Mouse (Mus musculus) layer of hippocampus, postnatal 25 days (tissue): ENCODE measurements around the gene Cfi. TPM values are rescaled to one million over a fixed set of nuclear protein-coding genes. Genes with fewer than 3 reads are reported as not detected.

ENCODE experiments used
- DNase-seq, 2 experiments: peaks; one replicate each; pipeline ENCODE4 v3.0.0; 2022; ENCODE audit warnings: mixed read lengths in 2 of 2, low spot score in 1 of 2; ENCODE audit errors: extremely low spot score in 1 of 2
- total RNA-seq, 2 experiments: library from RNA; stranded (reverse); gene quantifications; 2 replicates each; pipeline ENCODE4 v1.2.3; 2021

Gene Cfi
- total RNA-seq: not detected

GRCm38 (mm10) chr3:129835388-129835934 is at the start of gene Cfi:
Gene Cfi, plus strand, starts transcription at chr3:129835884.
- DNase-seq: no peak

GRCm38 (mm10) chr3:129793801-129794200 is 41.9 kb upstream of the Cfi start:
- no peak for DNase-seq

DNA sequence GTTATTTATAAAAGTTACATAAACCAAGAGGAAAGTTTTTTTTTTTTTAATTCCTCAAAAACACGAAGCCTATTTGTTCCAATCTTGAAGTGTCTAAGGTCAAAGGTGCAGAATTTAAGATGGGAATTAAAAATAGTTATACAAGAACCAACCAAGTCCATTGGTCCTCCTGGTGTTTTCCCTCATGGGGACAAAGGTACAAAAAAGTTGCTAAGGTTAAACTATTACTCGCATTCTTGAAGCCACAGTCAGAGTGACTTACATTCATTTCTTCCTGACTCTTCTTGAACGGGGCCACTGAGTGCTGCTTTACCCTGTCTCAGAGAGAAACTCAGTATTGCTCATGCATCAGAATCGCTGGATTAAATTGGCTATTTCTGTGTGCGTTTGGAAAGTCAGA is 38.3 kb upstream of the Cfi start:
- no peak for DNase-seq

GRCm38 (mm10) chr3:129798551-129798950 is 37.1 kb upstream of the Cfi start:
- DNase-seq: no peak

GRCm38 (mm10) chr3:129799011-129799410 is 36.7 kb upstream of the Cfi start:
- DNase-seq: no peak

DNA sequence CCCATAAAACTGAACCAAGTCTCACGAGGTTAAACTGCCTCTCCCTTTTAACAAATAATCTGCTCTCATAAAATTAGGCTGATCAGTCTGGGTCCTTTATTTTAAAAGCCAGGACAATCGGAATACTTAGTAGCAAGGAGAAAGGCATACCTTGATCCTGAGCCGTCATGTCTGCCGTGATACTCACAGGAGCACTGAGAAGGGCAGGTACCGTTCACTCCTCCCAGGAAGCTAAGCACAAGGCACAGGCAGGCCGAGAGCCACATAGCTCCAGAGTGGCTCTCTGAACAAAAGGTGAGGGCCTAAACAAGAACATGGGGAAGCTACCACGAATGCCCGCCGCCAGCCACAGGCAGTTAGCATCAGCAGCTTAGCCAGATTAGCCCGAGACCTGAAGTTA is 31.9 kb upstream of the Cfi start, which contains the start of gene Lrit3:
TSS of gene Lrit3 (minus strand) at position 266 of the 400 bp plus-strand sequence.
- DNase-seq: no peak

DNA sequence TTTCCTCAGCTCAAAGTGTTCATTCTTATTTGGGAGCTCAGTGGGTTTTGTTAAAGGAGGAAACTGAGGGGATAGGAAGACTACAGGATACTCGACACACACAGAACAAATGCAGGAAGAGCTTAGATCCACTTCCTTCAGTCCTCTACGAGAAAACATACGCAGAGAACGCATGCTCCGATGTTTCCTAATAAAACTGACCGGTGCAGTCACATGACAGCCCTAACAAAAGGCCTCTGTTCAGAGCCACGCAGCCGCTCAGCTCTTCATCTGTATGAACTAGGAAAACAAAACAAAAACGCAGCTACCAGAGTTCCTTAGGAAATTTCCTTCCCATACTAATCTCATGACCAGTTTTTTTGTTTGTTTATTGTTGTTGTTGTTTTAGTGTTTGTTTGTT is 14.8 kb upstream of the Cfi start:
- DNase-seq: no peak

- no peak for DNase-seq
These were observed 13.9 kb upstream of the Cfi start for GRCm38 (mm10) chr3:129821736-129822135.

DNA sequence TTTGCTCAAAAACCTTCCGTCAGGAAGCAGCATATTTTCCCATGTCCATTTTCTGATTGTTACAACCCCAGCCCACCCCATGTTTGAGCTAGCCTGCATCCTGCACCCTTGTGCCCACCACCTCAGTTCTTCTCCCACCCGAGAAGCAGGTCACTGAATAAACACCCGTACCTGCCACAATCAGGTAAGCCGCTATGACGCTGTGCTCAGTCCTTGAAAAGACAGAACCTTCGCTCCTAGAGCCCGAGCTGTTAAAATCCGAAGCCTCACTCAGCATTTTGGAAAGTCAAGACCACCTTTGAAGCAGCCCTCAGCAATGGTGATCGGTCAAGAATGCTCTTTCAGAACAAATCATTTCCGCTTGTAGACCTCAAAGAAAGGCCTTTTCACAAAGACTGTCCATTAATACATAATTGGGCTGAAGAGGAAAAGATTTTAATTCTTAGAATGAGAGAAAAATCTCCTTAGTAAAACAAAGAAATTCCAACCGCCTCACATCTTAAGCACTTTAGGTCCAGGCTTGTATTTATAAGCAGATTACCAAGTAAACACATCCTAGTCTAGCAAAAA is 13.4 kb upstream of the Cfi start, which contains the start of gene Rrh:
TSS of gene Rrh (minus strand) at position 382 of the 570 bp plus-strand sequence.
- no peak for DNase-seq

GRCm38 (mm10) chr3:129823293-129823692 is 12.4 kb upstream of the Cfi start:
- DNase-seq: no peak

GRCm38 (mm10) chr3:129824146-129824545 is 11.5 kb upstream of the Cfi start:
- DNase-seq: no peak

GRCm38 (mm10) chr3:129824891-129825290 is 10.8 kb upstream of the Cfi start:
- no peak for DNase-seq

DNA sequence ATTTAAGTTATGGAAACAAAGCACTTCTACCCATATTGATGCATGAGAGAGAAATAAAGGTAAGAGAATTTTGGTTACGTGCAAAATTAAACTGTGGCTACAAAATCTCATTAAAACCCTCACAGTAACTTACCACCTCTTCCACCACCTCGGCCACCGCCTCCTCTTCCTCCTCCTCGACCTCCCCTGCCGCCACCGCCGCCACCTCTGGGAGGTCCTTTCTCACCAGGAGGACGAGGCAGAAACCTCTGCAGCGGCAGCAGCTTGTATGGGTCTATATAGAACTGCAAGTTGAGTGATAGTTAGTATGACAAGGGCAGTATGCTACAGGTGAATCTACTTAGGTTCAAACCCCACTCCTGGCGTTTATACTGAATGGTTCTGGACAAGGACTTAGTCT is 9.0 kb upstream of the Cfi start:
- no peak for DNase-seq

- DNase-seq: no peak
These were observed 8.0 kb upstream of the Cfi start for GRCm38 (mm10) chr3:129827691-129828090.

- peak in 1 of 2 experiments; percentile 7 for DNase-seq
These were observed 5.1 kb upstream of the Cfi start for GRCm38 (mm10) chr3:129830626-129831025.

- DNase-seq: peak; percentile 91 to 92
These were observed 4.6 kb upstream of the Cfi start, which contains the start of gene Gar1 for GRCm38 (mm10) chr3:129831035-129831568. Gene Gar1, minus strand, starts transcription at chr3:129831396.

- DNase-seq: no peak
These were observed 490 bp downstream of the Cfi start for GRCm38 (mm10) chr3:129836051-129836697.

GRCm38 (mm10) chr3:129836965-129837364 is 1.3 kb downstream of the Cfi start:
- DNase-seq: no peak

DNA sequence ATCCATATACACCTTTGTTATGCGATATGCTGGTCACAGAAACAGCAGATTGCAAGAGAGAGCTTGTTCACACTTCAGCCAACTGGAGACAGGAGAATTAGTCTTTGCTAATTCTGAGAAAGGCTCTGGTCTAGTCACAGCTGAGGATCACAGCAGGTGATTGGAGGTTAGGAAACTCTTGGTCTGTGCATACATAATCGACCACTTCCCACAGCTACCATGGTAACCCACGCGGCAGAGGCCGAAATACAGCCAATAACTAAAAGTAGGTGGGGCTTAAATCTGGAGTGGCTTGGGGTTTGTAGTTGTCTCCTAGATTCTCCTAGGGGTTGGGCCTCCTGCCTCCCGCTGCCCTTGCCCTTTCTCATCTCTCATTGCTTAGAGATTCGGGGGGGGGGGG is 2.3 kb downstream of the Cfi start:
- DNase-seq: no peak

- DNase-seq: no peak
These were observed 10.2 kb downstream of the Cfi start for GRCm38 (mm10) chr3:129845868-129846267.

GRCm38 (mm10) chr3:129846846-129847245 is 11.2 kb downstream of the Cfi start:
- no peak for DNase-seq

DNA sequence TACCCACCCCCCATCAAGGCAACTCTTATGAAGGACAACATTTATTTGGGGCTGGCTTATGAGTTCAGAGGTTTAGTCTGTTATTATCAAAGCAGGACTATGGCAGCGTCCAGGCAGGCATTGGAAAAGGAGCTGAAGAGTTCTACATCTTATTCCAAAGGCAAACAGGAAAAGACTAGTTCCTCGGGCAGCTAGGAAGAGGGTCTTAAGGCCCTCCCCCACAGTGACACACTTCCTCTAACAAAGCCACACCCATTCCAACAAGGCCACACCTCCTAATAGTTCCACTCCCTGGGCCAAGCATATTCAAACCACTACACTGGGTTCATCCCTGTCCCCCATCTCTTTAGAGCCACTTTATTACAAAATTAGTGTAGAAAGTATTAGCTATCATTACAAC is 26.9 kb downstream of the Cfi start:
- DNase-seq: no peak
